Mouse (Mus musculus) liver, postnatal 0 days (tissue): ENCODE measurements at regions not wholly inside any gene's neighbourhood (a gene's known extent, or its start where the extent isn't known, plus 50 kb on each side); places are given as distances from the start of the nearest gene placed in this dataset.

Experiments used
- ATAC-seq: fragments of 200-750 bp; cut with Nextera tagmentation; 2 replicates; pipeline ENCODE4 v1.8.0; 2017; ENCODE audit warnings: mild to moderate bottlenecking, moderate library complexity
- DNase-seq: peaks from one replicate; pipeline ENCODE4 v3.0.0-alpha.2; 2016
- H3K27ac ChIP-seq: fragments of 300-500 bp; sonication (generic); 2 replicates; pipeline ENCODE4 v1.5.1; 2014; ENCODE audit warnings: antibody characterized with exemption, moderate library complexity, mild to moderate bottlenecking, low read depth
- H3K27me3 ChIP-seq: fragments of 300-500 bp; sonication (generic); 2 replicates; pipeline ENCODE4 v1.6.1; 2014; ENCODE audit warnings: low read length, control low read depth, mixed read lengths; ENCODE audit not compliant: insufficient read depth
- H3K36me3 ChIP-seq: fragments of 300-500 bp; sonication (generic); replicated peaks from 2 replicates; pipeline ENCODE4 v1.6.1; 2014; ENCODE audit warnings: mild to moderate bottlenecking, control low read depth, low read length, moderate library complexity, mixed read lengths; ENCODE audit not compliant: insufficient read depth
- H3K4me1 ChIP-seq: fragments of 300-500 bp; sonication (generic); 2 replicates; pipeline ENCODE4 v1.6.1; 2014; ENCODE audit warnings: antibody characterized with exemption, mild to moderate bottlenecking, control low read depth; ENCODE audit not compliant: insufficient read depth
- H3K4me2 ChIP-seq: fragments of 300-500 bp; sonication (generic); 2 replicates; pipeline ENCODE4 v1.6.1; 2014; ENCODE audit warnings: low read depth, mild to moderate bottlenecking, low read length, moderate library complexity, mixed read lengths
- H3K4me3 ChIP-seq: fragments of 300-500 bp; sonication (generic); 2 replicates; pipeline ENCODE4 v1.5.1; 2014; ENCODE audit warnings: low read depth, low read length
- H3K9ac ChIP-seq: fragments of 300-500 bp; sonication (generic); replicated peaks from 2 replicates; pipeline ENCODE4 v1.6.1; 2014; ENCODE audit warnings: mild to moderate bottlenecking, moderate library complexity
- H3K9me3 ChIP-seq: fragments of 300-500 bp; sonication (generic); 2 replicates; pipeline ENCODE4 v1.6.1; 2016; ENCODE audit warnings: mild to moderate bottlenecking, control low read depth, low read length, mixed read lengths
- CTCF ChIP-seq: sonication (generic); IDR thresholded peaks from 2 replicates; pipeline ENCODE4 v1.5.1; 2016; ENCODE audit warnings: antibody characterized with exemption, low read depth
- EP300 ChIP-seq: IDR thresholded peaks from 2 replicates; pipeline ENCODE4 v1.6.1; 2016; ENCODE audit warnings: antibody characterized with exemption, low read depth, mild to moderate bottlenecking
- WGBS: fragments of 180-500 bp; shearing (Covaris S2); extraction: QIAGEN DNeasy Blood & Tissue Kit; methylation state at CpG from one replicate; pipeline ENCODE4 v1.1.7; 2014; ENCODE audit not compliant: insufficient replicate concordance; 5-methylcytosine and 5-hydroxymethylcytosine counted together

DNA sequence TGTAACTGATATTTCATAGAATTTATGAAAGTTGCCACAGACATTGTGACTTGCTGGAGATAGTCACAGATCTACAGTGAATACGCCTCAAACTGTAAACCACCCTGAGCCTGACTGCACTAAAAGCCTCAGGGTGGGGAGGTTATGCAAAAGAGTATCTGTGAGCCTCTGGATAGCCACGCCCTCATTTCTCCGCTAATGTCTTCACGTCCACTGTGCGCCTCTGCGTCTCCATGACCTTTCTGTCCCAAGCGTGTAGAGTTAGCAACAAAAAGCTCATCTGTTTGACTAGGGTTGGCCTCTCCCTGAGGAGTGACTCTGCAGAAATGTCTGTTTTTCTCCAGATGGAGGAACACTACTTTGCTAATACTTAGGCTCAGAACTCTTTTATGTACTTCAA, 170.8 kb upstream of the Gm49356 start:
- ATAC-seq: peak; percentile 33; the same call in 1 of the 2 replicates
- Histone ChIP-seq H3K4me1 (no peaks in the 10 kb centered on the region), H3K4me3 (no peak overlapping the region), H3K27me3 (no peaks in the 10 kb centered on the region), H3K9ac (no peak overlapping the region), H3K9me3 (no peaks in the 10 kb centered on the region), H3K27ac (no peak overlapping the region), H3K36me3 (no peaks in the 10 kb centered on the region), H3K4me2 (no peak overlapping the region)
- WGBS: 54% methylated on average over 7 of the region's 7 CpGs
- TF ChIP-seq EP300 (no peak), CTCF (no peak)
- DNase-seq: no peak

DNA sequence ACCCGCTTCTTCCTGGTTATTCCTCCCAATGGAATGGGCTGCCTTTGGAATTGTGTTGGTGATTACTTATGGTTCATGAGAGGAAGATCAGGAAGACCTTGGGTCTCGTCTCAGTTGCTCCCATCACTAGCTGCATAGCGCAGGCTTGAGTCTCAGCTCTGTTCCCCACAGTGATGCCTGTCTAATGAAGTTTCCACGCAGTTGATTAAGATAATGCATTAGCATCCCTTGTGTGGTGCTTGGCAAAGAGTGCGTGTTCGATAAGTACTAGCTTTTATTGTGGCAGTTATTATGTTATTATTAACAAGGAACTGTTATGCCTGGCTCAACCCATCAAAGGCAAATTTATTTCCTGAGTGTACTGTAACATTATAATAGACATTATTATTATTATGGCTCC, 169.7 kb upstream of the Gm49356 start:
- H3K27ac ChIP-seq: no peak overlapping the region
- WGBS: 76% methylated on average over 6 of the region's 6 CpGs
- no peaks in the 10 kb centered on the region for H3K27me3 ChIP-seq
- no peak for DNase-seq
- H3K4me3 ChIP-seq: no peak overlapping the region
- no peak overlapping the region for H3K9ac ChIP-seq
- H3K36me3 ChIP-seq: no peaks in the 10 kb centered on the region
- H3K4me2 ChIP-seq: no peak overlapping the region
- TF ChIP-seq CTCF: no peak
- TF ChIP-seq EP300: no peak
- no peaks in the 10 kb centered on the region for H3K4me1 ChIP-seq
- ATAC-seq: no peak
- no peaks in the 10 kb centered on the region for H3K9me3 ChIP-seq

DNA sequence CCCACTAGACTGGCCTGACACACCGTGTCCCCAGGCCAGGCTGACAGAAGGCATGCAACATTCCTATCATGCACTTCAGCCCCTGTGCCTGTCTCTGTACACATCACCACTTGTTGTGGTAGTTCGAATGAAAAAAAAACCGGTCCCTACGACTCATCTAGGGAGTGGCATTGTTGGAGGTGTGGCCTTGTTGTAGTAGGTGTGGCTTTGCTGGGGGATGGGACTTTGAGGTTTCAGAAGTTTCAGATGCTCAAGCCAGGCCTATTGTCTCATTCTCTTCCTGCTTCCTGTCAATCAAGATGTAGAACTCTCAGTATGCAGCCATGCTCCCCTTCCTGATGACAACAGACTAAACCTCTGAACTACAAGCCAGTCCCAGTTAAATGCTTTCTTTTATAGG, 162.1 kb upstream of the Gm49356 start:
- Histone ChIP-seq H3K27ac (no peak overlapping the region), H3K27me3 (no peaks in the 10 kb centered on the region), H3K9me3 (no peaks in the 10 kb centered on the region), H3K4me3 (no peak overlapping the region), H3K36me3 (no peaks in the 10 kb centered on the region), H3K4me2 (no peak overlapping the region), H3K4me1 (no peaks in the 10 kb centered on the region), H3K9ac (no peak overlapping the region)
- WGBS: 59% methylated on average over 4 of the region's 4 CpGs
- TF ChIP-seq CTCF: no peak
- TF ChIP-seq EP300: no peak
- ATAC-seq (peak; percentile 51; the same call in 1 of the 2 replicates), DNase-seq (no peak)

DNA sequence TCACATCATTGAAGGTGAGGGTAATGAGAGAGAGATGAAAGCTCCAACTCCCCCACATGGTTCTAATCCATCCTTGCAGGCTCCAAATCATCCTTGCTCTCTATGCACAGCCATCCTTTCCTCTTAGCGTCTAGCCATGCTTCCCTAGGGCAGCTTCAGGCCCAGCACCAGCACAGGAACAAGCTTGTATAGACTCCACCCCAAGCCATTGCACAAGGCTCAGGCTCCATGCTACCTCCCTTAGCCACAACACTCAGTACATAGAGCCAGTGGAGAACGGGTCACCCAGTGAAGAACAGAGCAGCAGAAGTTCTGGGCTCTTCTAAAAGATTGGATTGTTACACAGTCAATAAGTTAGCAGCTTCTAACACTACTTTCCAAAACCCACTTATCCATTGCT, 160.8 kb upstream of the Gm49356 start:
- no peak overlapping the region for H3K4me2 ChIP-seq
- no peak overlapping the region for H3K27ac ChIP-seq
- TF ChIP-seq EP300 (no peak), CTCF (no peak)
- no peak overlapping the region for H3K9ac ChIP-seq
- DNase-seq (no peak), ATAC-seq (no peak)
- no peak overlapping the region for H3K4me3 ChIP-seq
- H3K27me3 ChIP-seq: no peaks in the 10 kb centered on the region
- WGBS: 81% methylated on average over 2 of the region's 2 CpGs
- H3K9me3 ChIP-seq: no peaks in the 10 kb centered on the region
- H3K36me3 ChIP-seq: no peaks in the 10 kb centered on the region
- no peaks in the 10 kb centered on the region for H3K4me1 ChIP-seq

DNA sequence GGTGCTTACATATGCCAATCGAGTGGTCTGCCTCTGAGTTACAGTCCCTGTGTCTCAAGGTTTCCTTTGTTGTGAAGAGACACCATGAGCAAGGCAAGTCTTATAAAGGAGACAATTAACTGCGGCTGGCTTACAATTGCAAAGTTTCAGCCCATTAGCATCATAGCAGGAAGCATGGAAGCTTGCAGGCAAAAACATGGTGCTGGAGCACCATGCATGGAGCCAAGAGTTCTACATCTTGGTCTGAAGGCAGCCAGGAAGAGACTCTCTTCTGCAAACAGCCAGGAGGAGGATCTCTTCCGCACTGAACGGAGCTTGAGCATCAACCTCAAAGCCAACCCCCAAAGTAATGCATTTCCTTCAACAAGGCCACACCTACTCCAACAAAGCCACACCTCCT, 158.2 kb upstream of the Gm49356 start:
- ATAC-seq: no peak
- WGBS: 82% methylated on average over 4 of the region's 4 CpGs
- H3K27ac ChIP-seq: no peak overlapping the region
- no peak overlapping the region for H3K9ac ChIP-seq
- no peak overlapping the region for H3K4me2 ChIP-seq
- no peak for DNase-seq
- peaks cover 2% of the 10 kb centered on the region; the same call in 1 of the 2 replicates for H3K4me1 ChIP-seq
- no peaks in the 10 kb centered on the region for H3K27me3 ChIP-seq
- H3K36me3 ChIP-seq: no peaks in the 10 kb centered on the region
- TF ChIP-seq CTCF (no peak), EP300 (no peak)
- no peak overlapping the region for H3K4me3 ChIP-seq
- H3K9me3 ChIP-seq: no peaks in the 10 kb centered on the region

DNA sequence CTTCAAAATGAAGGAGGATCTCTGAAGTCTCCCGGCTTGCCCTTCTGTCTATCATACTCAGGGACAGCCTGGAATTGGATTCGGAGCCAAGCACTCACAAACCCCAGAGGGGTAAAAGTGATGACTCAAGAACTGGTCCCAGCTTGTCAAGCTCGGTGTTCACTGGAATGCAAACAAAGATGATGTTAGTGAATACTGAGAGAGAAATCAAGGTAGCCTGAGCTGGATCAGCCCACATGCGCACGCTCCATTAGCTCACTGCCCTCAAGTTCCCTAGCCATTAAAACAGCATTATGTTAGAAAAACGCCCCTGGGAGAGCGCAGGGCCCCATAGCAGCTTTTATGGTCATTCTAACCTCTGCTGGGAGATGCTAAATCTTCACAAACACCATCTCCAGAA, 157.8 kb upstream of the Gm49356 start:
- TF ChIP-seq EP300: no peak
- TF ChIP-seq CTCF: no peak
- no peak overlapping the region for H3K27ac ChIP-seq
- no peaks in the 10 kb centered on the region for H3K9me3 ChIP-seq
- ATAC-seq (no peak), DNase-seq (no peak)
- no peaks in the 10 kb centered on the region for H3K27me3 ChIP-seq
- no peaks in the 10 kb centered on the region for H3K36me3 ChIP-seq
- no peak overlapping the region for H3K4me2 ChIP-seq
- H3K4me1 ChIP-seq: peaks cover 2% of the 10 kb centered on the region; the same call in 1 of the 2 replicates
- H3K4me3 ChIP-seq: no peak overlapping the region
- H3K9ac ChIP-seq: no peak overlapping the region
- WGBS: 75% methylated on average over 7 of the region's 7 CpGs

DNA sequence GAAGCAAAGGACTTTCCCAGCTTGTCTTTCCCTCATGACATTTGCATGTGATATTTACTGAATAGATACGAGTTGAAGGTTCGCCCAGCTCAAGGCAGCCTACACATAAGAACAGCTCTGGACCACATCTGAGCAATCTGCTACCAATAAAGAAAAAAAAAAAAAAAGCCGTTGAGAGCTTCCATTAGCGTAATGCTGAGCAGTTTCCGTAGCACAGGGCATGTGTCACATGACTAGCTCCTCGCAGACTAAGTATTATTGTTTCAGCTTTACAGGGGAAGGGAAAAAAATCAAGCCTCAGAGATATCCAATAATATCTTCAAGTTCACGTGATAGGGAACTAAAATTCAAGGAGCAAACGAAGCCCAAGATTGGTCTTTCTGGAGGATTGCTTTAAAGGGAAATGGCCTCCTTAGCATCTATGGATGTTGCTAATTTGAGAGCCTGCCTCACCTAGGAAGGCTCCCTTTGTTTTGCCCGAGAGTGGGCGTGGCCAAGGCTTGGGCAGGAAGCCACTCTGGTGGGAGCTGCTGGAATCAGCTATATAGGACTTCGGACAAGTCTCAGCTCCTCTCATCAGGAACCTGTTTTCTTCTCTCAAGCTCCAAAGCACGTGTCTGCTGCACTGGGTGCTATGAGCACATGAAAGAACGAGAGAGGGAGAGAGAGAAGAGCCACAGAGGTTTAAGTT, 157.0 kb upstream of the Gm49356 start:
- no peak overlapping the region for H3K4me3 ChIP-seq
- H3K27me3 ChIP-seq: no peaks in the 10 kb centered on the region
- TF ChIP-seq CTCF (no peak), EP300 (no peak)
- H3K36me3 ChIP-seq: no peaks in the 10 kb centered on the region
- DNase-seq (no peak), ATAC-seq (no peak)
- WGBS: 50% methylated on average over 13 of the region's 13 CpGs
- H3K9ac ChIP-seq: no peak overlapping the region
- H3K27ac ChIP-seq: no peak overlapping the region
- H3K9me3 ChIP-seq: no peaks in the 10 kb centered on the region
- peaks cover 2% of the 10 kb centered on the region; the same call in 1 of the 2 replicates for H3K4me1 ChIP-seq
- no peak overlapping the region for H3K4me2 ChIP-seq
